Mouse (Mus musculus): Measurements from ENCODE around the gene Kcnmb4.

The Kcnmb4 gene

GRCm38 (mm10) chr10:116473759-116474549 is at the start of gene Kcnmb4:
Gene Kcnmb4, minus strand, starts transcription at chr10:116473878.
- DNase-seq: peak in 1 of 2 experiments; percentile 37

- no peak for DNase-seq
Measured at GRCm38 (mm10) chr10:116519588-116519987, 45.9 kb upstream of the Kcnmb4 start.

- no peak for DNase-seq
Measured at GRCm38 (mm10) chr10:116515590-116515989, 41.9 kb upstream of the Kcnmb4 start.

GRCm38 (mm10) chr10:116515158-116515557 is 41.5 kb upstream of the Kcnmb4 start:
- DNase-seq: no peak

GRCm38 (mm10) chr10:116513254-116513635 is 39.6 kb upstream of the Kcnmb4 start:
- no peak for DNase-seq

GRCm38 (mm10) chr10:116512521-116513253 is 39.0 kb upstream of the Kcnmb4 start:
- DNase-seq: no peak

GRCm38 (mm10) chr10:116505303-116506014 is 31.8 kb upstream of the Kcnmb4 start:
- no peak for DNase-seq

- peak; percentile 51 to 52 for DNase-seq
Measured at GRCm38 (mm10) chr10:116492768-116493167, 19.1 kb upstream of the Kcnmb4 start.

- DNase-seq: no peak
Measured at GRCm38 (mm10) chr10:116486895-116487747, 13.4 kb upstream of the Kcnmb4 start.

- no peak for DNase-seq
Measured at GRCm38 (mm10) chr10:116481917-116482316, 8.2 kb upstream of the Kcnmb4 start.

- DNase-seq: no peak
Measured at GRCm38 (mm10) chr10:116480988-116481387, 7.3 kb upstream of the Kcnmb4 start.

GRCm38 (mm10) chr10:116476559-116476958 is 2.9 kb upstream of the Kcnmb4 start:
- DNase-seq: no peak

GRCm38 (mm10) chr10:116475725-116476124 is 2.0 kb upstream of the Kcnmb4 start:
- DNase-seq: no peak

GRCm38 (mm10) chr10:116473071-116473758 is 463 bp downstream of the Kcnmb4 start:
- peak in 1 of 2 experiments; percentile 26 for DNase-seq

GRCm38 (mm10) chr10:116472579-116472978 is 1.1 kb downstream of the Kcnmb4 start:
- no peak for DNase-seq

GRCm38 (mm10) chr10:116470306-116470925 is 3.3 kb downstream of the Kcnmb4 start:
- no peak for DNase-seq

- no peak for DNase-seq
Measured at GRCm38 (mm10) chr10:116468094-116468493, 5.6 kb downstream of the Kcnmb4 start.

GRCm38 (mm10) chr10:116463753-116464345 is 9.8 kb downstream of the Kcnmb4 start:
- DNase-seq: no peak

- DNase-seq: no peak
Measured at GRCm38 (mm10) chr10:116461443-116461842, 12.2 kb downstream of the Kcnmb4 start.

- no peak for DNase-seq
Measured at GRCm38 (mm10) chr10:116458786-116459185, 14.9 kb downstream of the Kcnmb4 start.

GRCm38 (mm10) chr10:116452771-116453170 is 20.9 kb downstream of the Kcnmb4 start:
- no peak for DNase-seq

Measured in kidney, postnatal 36 days (tissue).